In genomic region chr9:106290636-106291122, GRCm38 (mm10) we compare ENCODE assay signal across 16 mouse cellular contexts. TPM values are rescaled to one million over a fixed set of nuclear protein-coding genes. Genes with fewer than 3 reads are reported as not detected.
DNase-seq lines count a peak whose midpoint lies in the region; ATAC-seq and TF ChIP-seq lines count a peak whose summit lies in the region.
"Had no signal": no experiment of that assay in that cellular context is flagged by ENCODE, and none has a peak within 500 bp of the region (broad histone marks: within the 10 kb centered on the region; RNA-seq: fewer than 3 reads in every experiment).

No protein-coding gene starts in this region.

- H3K4me2 ChIP-seq in lung, embryonic 16.5 days (ENCODE audit: low read depth, low read length), result no peak overlapping the region
- H3K4me2 ChIP-seq: heart, embryonic 13.5 days; liver, embryonic 12.5 days had no signal

- H3K27ac ChIP-seq in lung, embryonic 16.5 days (ENCODE audit: low read length), result peak overlapping the region; percentile 53
- H3K27ac ChIP-seq in cerebellum, adult 2 months (ENCODE audit: insufficient read depth, low read length), result no peak overlapping the region
- H3K27ac ChIP-seq: heart, embryonic 13.5 days; liver, embryonic 12.5 days had no signal

- peaks cover 11% of the 10 kb centered on the region for H3K36me3 ChIP-seq in lung, embryonic 16.5 days (ENCODE audit: control insufficient read depth, insufficient read depth, low read length)

- H3K4me1 ChIP-seq in lung, embryonic 16.5 days (replicated peaks; ENCODE audit: control insufficient read depth, insufficient read depth, low read length), result no peaks in the 10 kb centered on the region; the same call in 1 of the 2 replicates
- H3K4me1 ChIP-seq in cerebellum, adult 2 months (ENCODE audit: control insufficient read depth, insufficient read depth, low read length), result peaks cover 3% of the 10 kb centered on the region
- H3K4me1 ChIP-seq: heart, embryonic 13.5 days; liver, embryonic 12.5 days had no signal

- no peaks in the 10 kb centered on the region for H3K9me3 ChIP-seq in lung, embryonic 16.5 days (ENCODE audit: control insufficient read depth, low read length)
- H3K9me3 ChIP-seq: heart, embryonic 13.5 days; liver, embryonic 12.5 days had no signal

- no peak for TF ChIP-seq POLR2A in cerebellum, adult 2 months (IDR thresholded peaks at IDR 0.05; ENCODE audit: borderline replicate concordance, insufficient read depth, low read length)

- no peak for TF ChIP-seq CTCF in cerebellum, adult 2 months (IDR thresholded peaks at IDR 0.05; ENCODE audit: borderline replicate concordance, insufficient read depth, low read depth, low read length)

- no peak overlapping the region; the same call in 1 of the 2 replicates for H3K4me3 ChIP-seq in lung, embryonic 16.5 days (ENCODE audit: low read length)
- H3K4me3 ChIP-seq in cerebellum, adult 2 months (replicated peaks; ENCODE audit: insufficient read depth, low read depth, low read length), result no peak overlapping the region
- H3K4me3 ChIP-seq: heart, embryonic 13.5 days; liver, embryonic 12.5 days had no signal

- H3K9ac ChIP-seq in lung, embryonic 16.5 days (ENCODE audit: low read length), result no peak overlapping the region
- H3K9ac ChIP-seq: heart, embryonic 13.5 days; liver, embryonic 12.5 days had no signal

- ATAC-seq in lung, embryonic 16.5 days (ENCODE audit: low read depth), result peak; percentile 69
- ATAC-seq: activated CD4-positive, CD25-positive, alpha-beta regulatory T cell, adult 4 months; hindbrain, embryonic 16.5 days; liver, embryonic 12.5 days had no signal

- WGBS in lung, embryonic 16.5 days, result 61% methylated on average over 17 of the region's 17 CpGs
- 92% methylated on average over 17 of the region's 17 CpGs for WGBS in cerebellum, adult 2 months

- no peaks in the 10 kb centered on the region for H3K27me3 ChIP-seq in lung, embryonic 16.5 days (ENCODE audit: control insufficient read depth, insufficient read depth, low read depth, low read length)
- H3K27me3 ChIP-seq in cerebellum, adult 2 months (ENCODE audit: control insufficient read depth, insufficient read depth, low read length), result no peaks in the 10 kb centered on the region
- H3K27me3 ChIP-seq: heart, embryonic 13.5 days; liver, embryonic 12.5 days had no signal

- peak; percentile 89 for DNase-seq in right cerebral cortex, adult 18-20 months
- DNase-seq in right cerebral cortex, postnatal 4 days, result no peak
- DNase-seq in left cerebral cortex, adult 18-20 months (ENCODE audit: low spot score in 2 of 2), result peak; percentile 74 to 90
- DNase-seq in telencephalon, adult 2 months (ENCODE audit: low read depth, low spot score), result peak; percentile 91
- no peak for DNase-seq in cerebellum, adult 2 months
- DNase-seq in kidney, postnatal 4 days, result no peak
- no peak for DNase-seq in heart, postnatal 36 days
- DNase-seq: B cell, adult 2 months; cerebellum, postnatal 36 days; kidney, postnatal 25 days; thymus, postnatal 4 days had no signal

- intact Hi-C loops in heart, postnatal 36 days (cut with DNase I), result no loop called here

RNA-seq across cellular contexts. Expression of gene Poc1a, which starts 9.8 kb away (rescaled TPM):
- total RNA-seq in left cerebral cortex, adult 18-20 months (2021), result 10 to 100 TPM; 14.8 to 16.1 TPM
- polyA plus RNA-seq in lung, embryonic 16.5 days (2015; fragmentation: Nextera tagmentation; extraction: Ambion mirVana), result 32.3 and 32.4 TPM in 2 replicates
- 3.9 and 4.4 TPM in 2 replicates for polyA plus RNA-seq in cerebellum, adult 2 months (2012; rRNA removed)
- 1 to 10 TPM; 4.1 TPM for total RNA-seq in heart, postnatal 36 days (2021)

RNA-seq across cellular contexts. Expression of gene Alas1, which starts 42.2 kb away (rescaled TPM):
- 100 to 1,000 TPM; 135 to 137 TPM for total RNA-seq in left cerebral cortex, adult 18-20 months (2021)
- 139 and 145 TPM in 2 replicates for polyA plus RNA-seq in lung, embryonic 16.5 days (2015; fragmentation: Nextera tagmentation; extraction: Ambion mirVana)
- 117 and 134 TPM in 2 replicates for polyA plus RNA-seq in cerebellum, adult 2 months (2012; rRNA removed)
- 100 to 1,000 TPM; 298 to 524 TPM for total RNA-seq in heart, postnatal 36 days (2021)

Comparison
In these comparisons a context has a peak if more than half of its experiments do, and no peak if none do; other contexts are left out.
1. DNase-seq: peak in right cerebral cortex, adult 18-20 months (single experiment), left cerebral cortex, adult 18-20 months (2 of 2) and telencephalon, adult 2 months (single experiment); none in right cerebral cortex, postnatal 4 days (single experiment), cerebellum, adult 2 months (0 of 2), kidney, postnatal 4 days (0 of 2) and heart, postnatal 36 days (0 of 2).